Mouse (Mus musculus): ENCODE results near the gene Nkx2-5. TPM values are rescaled to one million over a fixed set of nuclear protein-coding genes. Genes with fewer than 3 reads are reported as not detected.

The Nkx2-5 gene
- polyA plus RNA-seq, 1 experiment: not detected

DNA sequence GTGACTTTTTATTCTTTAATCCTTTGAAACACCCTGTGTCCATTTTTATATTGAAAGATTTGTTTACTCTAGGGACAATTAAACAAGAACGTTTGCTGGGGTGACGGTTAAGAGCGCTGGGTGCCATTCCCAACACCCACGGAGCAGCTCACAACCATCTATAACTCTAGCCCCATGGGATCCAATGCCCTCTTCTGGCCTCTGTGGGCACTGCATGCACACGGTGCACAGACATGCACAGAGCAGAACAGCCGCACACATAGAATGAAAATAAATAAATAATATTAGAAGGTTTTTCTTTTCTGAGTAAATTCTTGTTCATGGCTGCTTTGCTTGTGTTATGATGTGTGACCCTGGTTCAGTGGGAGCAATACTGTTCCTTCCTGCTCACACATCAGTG lies 34.4 kb upstream of the Nkx2-5 start:
- no peaks in the 10 kb centered on the region for H3K4me1 ChIP-seq (ENCODE audit: control insufficient read depth, insufficient read depth, low read length)
- H3K27ac ChIP-seq (ENCODE audit: insufficient read depth, low read length): no peak overlapping the region
- H3K4me3 ChIP-seq (ENCODE audit: insufficient read depth, low read length): no peak overlapping the region
- TF ChIP-seq POLR2A (IDR thresholded peaks at IDR 0.05; ENCODE audit: low read depth, low read length): no peak
- no peak for TF ChIP-seq CTCF (IDR thresholded peaks at IDR 0.05; ENCODE audit: borderline replicate concordance, insufficient read depth, low read length)

DNA sequence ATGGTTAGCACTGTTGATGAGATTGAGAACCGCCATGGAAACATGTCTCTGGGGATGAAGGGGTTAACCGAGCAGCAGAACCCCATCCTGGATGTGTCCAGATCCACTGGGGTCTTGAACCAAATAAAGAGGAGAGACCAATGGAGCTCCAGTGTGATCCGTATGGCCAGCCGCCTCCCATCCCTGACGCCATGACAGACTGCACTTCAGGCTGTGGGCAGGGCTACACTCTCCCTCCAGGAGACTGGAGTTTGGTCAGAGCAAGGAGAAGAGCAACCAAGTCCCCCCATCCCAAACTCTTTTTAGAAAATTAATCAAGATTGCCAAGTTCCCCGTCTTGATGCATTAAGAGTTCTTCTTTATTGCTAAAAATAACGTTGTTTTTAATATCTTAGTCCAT lies 33.1 kb upstream of the Nkx2-5 start:
- TF ChIP-seq POLR2A (IDR thresholded peaks at IDR 0.05; ENCODE audit: low read depth, low read length): no peak
- TF ChIP-seq CTCF (IDR thresholded peaks at IDR 0.05; ENCODE audit: borderline replicate concordance, insufficient read depth, low read length): no peak
- Histone ChIP-seq H3K27ac (ENCODE audit: insufficient read depth, low read length) (no peak overlapping the region), H3K4me3 (ENCODE audit: insufficient read depth, low read length) (no peak overlapping the region), H3K4me1 (ENCODE audit: control insufficient read depth, insufficient read depth, low read length) (no peaks in the 10 kb centered on the region)

DNA sequence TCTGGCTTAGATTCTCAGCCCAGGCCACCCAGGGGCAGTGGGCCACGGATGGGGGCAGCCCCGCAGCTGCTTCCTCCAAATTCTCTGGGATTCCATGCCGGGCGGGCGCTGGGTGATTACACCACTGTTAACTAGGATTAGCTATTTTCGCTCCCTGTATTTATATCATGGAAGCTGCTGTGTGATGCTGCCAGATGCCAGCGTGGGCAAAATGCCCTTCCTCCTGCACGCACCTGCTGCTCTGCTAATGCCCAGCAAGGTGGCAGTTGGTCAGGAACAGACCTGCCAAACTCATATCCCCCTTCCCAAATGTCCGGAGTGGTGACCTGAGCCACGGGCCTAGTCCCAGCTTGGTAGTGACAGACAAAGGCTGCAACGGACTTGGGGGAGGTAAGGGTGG lies 29.7 kb upstream of the Nkx2-5 start:
- Histone ChIP-seq H3K27ac (ENCODE audit: insufficient read depth, low read length) (no peak overlapping the region), H3K4me1 (ENCODE audit: control insufficient read depth, insufficient read depth, low read length) (no peaks in the 10 kb centered on the region), H3K4me3 (ENCODE audit: insufficient read depth, low read length) (no peak overlapping the region)
- TF ChIP-seq CTCF (IDR thresholded peaks at IDR 0.05; ENCODE audit: borderline replicate concordance, insufficient read depth, low read length) (no peak), POLR2A (IDR thresholded peaks at IDR 0.05; ENCODE audit: low read depth, low read length) (no peak)

DNA sequence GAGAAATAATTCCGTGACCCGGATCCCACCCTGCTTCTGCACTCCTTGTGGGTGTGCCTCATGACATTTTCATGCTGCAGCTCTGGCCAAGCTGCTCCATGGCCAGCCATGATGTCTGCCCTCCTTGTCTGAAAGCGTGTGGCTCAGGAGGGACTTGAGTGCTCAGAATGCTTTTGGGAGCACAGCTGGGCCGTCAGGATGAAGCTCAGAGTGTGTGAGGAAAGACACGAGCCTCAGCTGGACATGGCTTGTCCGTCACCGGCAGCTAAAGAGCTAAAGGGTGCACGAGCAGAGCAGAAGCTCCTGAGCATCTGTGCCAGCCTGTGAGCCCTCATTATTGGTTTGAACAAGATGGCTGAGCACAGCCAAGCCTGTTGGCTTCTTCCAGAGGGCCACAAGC lies 28.7 kb upstream of the Nkx2-5 start:
- Histone ChIP-seq H3K27ac (ENCODE audit: insufficient read depth, low read length) (no peak overlapping the region), H3K4me3 (ENCODE audit: insufficient read depth, low read length) (no peak overlapping the region), H3K4me1 (ENCODE audit: control insufficient read depth, insufficient read depth, low read length) (no peaks in the 10 kb centered on the region)
- no peak for TF ChIP-seq POLR2A (IDR thresholded peaks at IDR 0.05; ENCODE audit: low read depth, low read length)
- no peak for TF ChIP-seq CTCF (IDR thresholded peaks at IDR 0.05; ENCODE audit: borderline replicate concordance, insufficient read depth, low read length)

DNA sequence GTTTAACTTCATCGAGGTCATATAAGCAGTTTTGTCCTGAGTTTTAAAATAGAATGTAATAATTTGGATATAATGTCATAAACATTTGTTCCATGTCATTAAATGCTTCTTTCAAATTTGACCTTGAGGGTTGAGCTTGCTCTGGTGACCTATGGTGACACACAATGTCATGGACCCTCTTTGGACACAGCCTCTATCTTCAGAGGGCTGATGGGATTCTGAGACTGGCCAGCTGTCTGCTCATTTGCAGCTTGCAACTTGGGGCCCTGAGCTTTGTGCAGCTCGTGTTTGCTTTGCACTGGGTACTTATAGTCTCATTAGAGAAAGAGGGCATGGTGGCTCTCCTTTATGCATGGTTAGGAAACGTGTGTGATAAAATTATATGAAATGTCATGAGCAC lies 28.1 kb upstream of the Nkx2-5 start:
- H3K4me1 ChIP-seq (ENCODE audit: control insufficient read depth, insufficient read depth, low read length): no peaks in the 10 kb centered on the region
- no peak overlapping the region for H3K27ac ChIP-seq (ENCODE audit: insufficient read depth, low read length)
- no peak for TF ChIP-seq CTCF (IDR thresholded peaks at IDR 0.05; ENCODE audit: borderline replicate concordance, insufficient read depth, low read length)
- TF ChIP-seq POLR2A (IDR thresholded peaks at IDR 0.05; ENCODE audit: low read depth, low read length): no peak
- H3K4me3 ChIP-seq (ENCODE audit: insufficient read depth, low read length): no peak overlapping the region

DNA sequence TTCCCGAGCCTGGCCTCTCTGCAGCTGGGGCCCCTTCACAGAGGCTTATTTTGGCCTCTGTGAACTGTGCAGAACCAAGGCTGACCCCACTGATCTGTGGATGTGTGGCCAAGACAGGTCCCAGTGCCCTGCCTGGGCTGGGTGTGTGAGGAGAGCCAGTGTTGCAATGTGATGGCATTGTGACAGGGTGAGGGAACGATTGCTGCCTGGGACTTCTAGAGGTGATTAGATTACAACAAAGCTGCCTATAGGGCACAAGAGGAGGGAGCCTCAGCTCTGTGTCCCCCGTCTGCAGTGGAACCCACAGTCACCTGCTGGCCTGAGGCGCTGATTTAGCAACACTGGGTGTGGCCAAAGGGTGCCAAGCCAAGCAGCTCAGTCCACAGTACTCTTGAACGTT lies 23.9 kb upstream of the Nkx2-5 start:
- H3K4me1 ChIP-seq (ENCODE audit: control insufficient read depth, insufficient read depth, low read length): no peaks in the 10 kb centered on the region
- H3K27ac ChIP-seq (ENCODE audit: insufficient read depth, low read length): no peak overlapping the region
- H3K4me3 ChIP-seq (ENCODE audit: insufficient read depth, low read length): no peak overlapping the region
- no peak for TF ChIP-seq CTCF (IDR thresholded peaks at IDR 0.05; ENCODE audit: borderline replicate concordance, insufficient read depth, low read length)
- TF ChIP-seq POLR2A (IDR thresholded peaks at IDR 0.05; ENCODE audit: low read depth, low read length): no peak

DNA sequence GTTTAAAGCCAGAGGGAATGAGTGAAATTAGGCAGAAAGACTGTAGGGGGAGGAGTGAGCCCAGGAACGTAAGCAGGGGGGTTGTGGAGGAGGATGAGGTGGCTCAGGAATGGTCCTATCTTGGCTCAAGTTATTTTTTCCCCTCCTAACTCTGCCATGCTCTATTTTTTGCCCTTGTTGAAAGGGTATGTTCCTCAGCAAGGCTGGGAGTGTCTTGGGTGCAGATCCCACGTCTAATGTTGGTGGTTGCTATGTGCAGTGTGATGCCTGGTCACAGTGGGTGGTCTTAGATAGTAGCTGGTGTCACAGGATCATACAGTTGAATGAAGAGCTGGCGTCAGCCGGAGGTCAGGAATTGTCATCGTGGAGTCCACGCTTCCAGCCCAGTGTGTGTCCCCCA lies 20.3 kb upstream of the Nkx2-5 start:
- TF ChIP-seq CTCF (IDR thresholded peaks at IDR 0.05; ENCODE audit: borderline replicate concordance, insufficient read depth, low read length) (no peak), POLR2A (IDR thresholded peaks at IDR 0.05; ENCODE audit: low read depth, low read length) (no peak)
- H3K4me1 ChIP-seq (ENCODE audit: control insufficient read depth, insufficient read depth, low read length): peaks cover 5% of the 10 kb centered on the region; the same call in 1 of the 2 replicates
- H3K4me3 ChIP-seq (ENCODE audit: insufficient read depth, low read length): no peak overlapping the region
- no peak overlapping the region for H3K27ac ChIP-seq (ENCODE audit: insufficient read depth, low read length)

DNA sequence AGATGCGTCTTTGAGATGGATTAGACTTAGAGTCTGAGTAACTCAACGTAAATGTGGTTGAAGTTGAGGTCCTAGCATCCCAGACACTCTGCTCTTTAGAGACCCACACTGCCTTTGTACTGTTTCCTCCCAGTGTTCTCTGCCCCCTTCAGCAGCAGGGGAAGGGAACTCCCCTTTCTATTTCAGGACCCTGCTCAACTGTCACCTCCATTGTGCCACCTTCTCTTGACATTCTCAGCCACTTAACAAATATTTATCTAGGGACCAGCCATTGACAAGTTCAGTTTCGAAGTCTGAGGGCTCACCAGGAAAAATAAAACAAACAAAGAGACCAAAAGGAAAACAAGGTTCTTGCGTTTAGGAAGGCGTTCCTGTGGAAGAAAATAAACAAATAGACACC lies 19.5 kb upstream of the Nkx2-5 start:
- peaks cover 5% of the 10 kb centered on the region; the same call in 1 of the 2 replicates for H3K4me1 ChIP-seq (ENCODE audit: control insufficient read depth, insufficient read depth, low read length)
- no peak overlapping the region for H3K4me3 ChIP-seq (ENCODE audit: insufficient read depth, low read length)
- TF ChIP-seq POLR2A (IDR thresholded peaks at IDR 0.05; ENCODE audit: low read depth, low read length): no peak
- no peak for TF ChIP-seq CTCF (IDR thresholded peaks at IDR 0.05; ENCODE audit: borderline replicate concordance, insufficient read depth, low read length)
- H3K27ac ChIP-seq (ENCODE audit: insufficient read depth, low read length): no peak overlapping the region

DNA sequence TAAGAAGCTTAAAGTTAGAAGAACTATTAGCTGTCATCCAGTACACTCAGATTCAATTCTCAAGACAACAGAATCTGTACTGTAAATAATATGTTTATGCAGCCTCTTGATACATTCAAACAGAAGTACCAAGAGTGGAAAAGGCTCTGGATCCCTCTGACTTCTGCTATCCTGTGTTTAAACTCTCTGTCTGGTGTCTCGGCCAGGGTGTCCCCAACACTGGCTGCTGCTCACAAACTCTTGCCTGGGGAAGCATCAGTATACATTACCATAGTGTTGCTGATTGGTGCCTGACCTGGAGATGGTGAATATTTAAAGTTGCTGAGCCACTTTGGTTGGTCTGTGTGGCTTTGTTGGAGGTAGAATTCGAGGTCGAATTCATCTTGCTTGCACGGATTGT lies 17.0 kb upstream of the Nkx2-5 start:
- TF ChIP-seq POLR2A (IDR thresholded peaks at IDR 0.05; ENCODE audit: low read depth, low read length) (no peak), CTCF (IDR thresholded peaks at IDR 0.05; ENCODE audit: borderline replicate concordance, insufficient read depth, low read length) (no peak)
- Histone ChIP-seq H3K4me3 (ENCODE audit: insufficient read depth, low read length) (no peak overlapping the region), H3K4me1 (ENCODE audit: control insufficient read depth, insufficient read depth, low read length) (peaks cover 5% of the 10 kb centered on the region; the same call in 1 of the 2 replicates), H3K27ac (ENCODE audit: insufficient read depth, low read length) (no peak overlapping the region)

DNA sequence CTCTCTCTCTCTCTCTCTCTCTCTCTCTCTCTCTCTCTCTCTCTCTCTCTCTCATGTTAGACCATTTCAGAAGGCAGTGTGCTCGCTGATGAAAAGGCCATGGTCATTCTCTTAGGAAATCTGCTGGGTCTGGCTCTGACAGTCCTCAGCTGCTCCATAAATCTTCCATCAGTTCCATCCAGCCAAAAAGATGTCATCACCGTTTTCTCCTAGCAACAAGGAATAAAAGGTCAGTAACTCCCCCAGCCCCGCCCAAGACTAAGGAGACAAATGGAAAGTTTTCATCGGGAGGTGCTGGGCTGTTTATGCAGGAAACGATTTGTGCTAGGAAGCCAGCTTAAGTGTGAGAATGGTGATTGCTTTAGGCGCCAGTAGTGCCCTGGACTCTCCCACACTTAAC lies 16.6 kb upstream of the Nkx2-5 start:
- peaks cover 5% of the 10 kb centered on the region; the same call in 1 of the 2 replicates for H3K4me1 ChIP-seq (ENCODE audit: control insufficient read depth, insufficient read depth, low read length)
- TF ChIP-seq CTCF (IDR thresholded peaks at IDR 0.05; ENCODE audit: borderline replicate concordance, insufficient read depth, low read length): no peak
- no peak for TF ChIP-seq POLR2A (IDR thresholded peaks at IDR 0.05; ENCODE audit: low read depth, low read length)
- H3K4me3 ChIP-seq (ENCODE audit: insufficient read depth, low read length): no peak overlapping the region
- H3K27ac ChIP-seq (ENCODE audit: insufficient read depth, low read length): no peak overlapping the region

DNA sequence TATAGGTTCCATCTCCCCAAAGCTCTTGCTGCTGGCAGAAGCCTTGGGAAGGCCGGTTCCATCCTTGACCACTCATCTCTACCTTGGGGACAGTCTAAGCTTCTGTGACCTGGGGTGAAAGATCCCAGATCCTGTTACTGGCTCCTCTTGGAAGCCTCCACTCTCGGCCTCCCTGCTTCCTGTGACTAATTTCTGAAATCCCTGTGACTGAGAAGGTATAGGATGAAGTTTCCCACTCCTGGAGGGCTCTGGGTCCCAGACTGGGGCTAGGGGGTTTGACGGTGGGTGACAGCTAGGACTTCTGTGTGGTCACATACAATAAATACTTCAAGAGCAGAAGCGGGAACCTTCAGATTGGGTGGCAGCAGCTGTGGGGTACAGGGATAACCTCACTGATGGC lies 16.1 kb upstream of the Nkx2-5 start:
- TF ChIP-seq CTCF (IDR thresholded peaks at IDR 0.05; ENCODE audit: borderline replicate concordance, insufficient read depth, low read length) (no peak), POLR2A (IDR thresholded peaks at IDR 0.05; ENCODE audit: low read depth, low read length) (no peak)
- no peak overlapping the region for H3K27ac ChIP-seq (ENCODE audit: insufficient read depth, low read length)
- peaks cover 5% of the 10 kb centered on the region; the same call in 1 of the 2 replicates for H3K4me1 ChIP-seq (ENCODE audit: control insufficient read depth, insufficient read depth, low read length)
- no peak overlapping the region for H3K4me3 ChIP-seq (ENCODE audit: insufficient read depth, low read length)

All from embryonic fibroblast, embryonic 13.5 days (primary cell).